Mouse (Mus musculus) heart, postnatal 4 days (tissue): ENCODE measurements around the gene Cdyl2. TPM values are rescaled to one million over a fixed set of nuclear protein-coding genes. Genes with fewer than 3 reads are reported as not detected.

Experiments
- DNase-seq: peaks from one replicate; pipeline ENCODE4 v3.0.0; 2021
- total RNA-seq, 2 experiments: library from RNA; stranded (reverse); gene quantifications; 2 replicates each; pipeline ENCODE4 v1.2.3; 2021

Gene Cdyl2
- total RNA-seq, 2 experiments from 2014 or later: 4.9 to 5.0 TPM

GRCm38 (mm10) chr8:116538763-116539162 lies 194.0 kb downstream of the Cdyl2 start:
- DNase-seq: no peak

GRCm38 (mm10) chr8:116536786-116537185 lies 196.0 kb downstream of the Cdyl2 start:
- no peak for DNase-seq

GRCm38 (mm10) chr8:116533081-116533480 lies 199.7 kb downstream of the Cdyl2 start:
- DNase-seq: no peak

GRCm38 (mm10) chr8:116528736-116529135 lies 204.1 kb downstream of the Cdyl2 start:
- no peak for DNase-seq

- DNase-seq: no peak
Observed at GRCm38 (mm10) chr8:116524915-116525314, 207.9 kb downstream of the Cdyl2 start.

Other genes starting within 250 kb of the Cdyl2 start
- gene Dynlrb2, start 228.0 kb downstream of the Cdyl2 start, total RNA-seq: not detected
- 10 to 100 TPM; 55.0 to 55.2 TPM for gene Cmc2, start 188.5 kb upstream of the Cdyl2 start, total RNA-seq
- gene Cenpn, start 188.7 kb upstream of the Cdyl2 start, total RNA-seq: 10 to 100 TPM; 19.4 to 21.6 TPM
- gene Atmin, start 210.4 kb upstream of the Cdyl2 start, total RNA-seq: 10 to 100 TPM; 17.7 to 18.3 TPM
- under 1 TPM; 0.47 to 0.55 TPM for gene 1700030J22Rik, start 246.0 kb upstream of the Cdyl2 start, total RNA-seq